Mouse (Mus musculus): ENCODE measurements around the gene Lcmt1. TPM values are rescaled to one million over a fixed set of nuclear protein-coding genes. Genes with fewer than 3 reads are reported as not detected.

The Lcmt1 gene
- polyA plus RNA-seq, 1 experiment from 2014 or later, result 85.3 TPM

DNA sequence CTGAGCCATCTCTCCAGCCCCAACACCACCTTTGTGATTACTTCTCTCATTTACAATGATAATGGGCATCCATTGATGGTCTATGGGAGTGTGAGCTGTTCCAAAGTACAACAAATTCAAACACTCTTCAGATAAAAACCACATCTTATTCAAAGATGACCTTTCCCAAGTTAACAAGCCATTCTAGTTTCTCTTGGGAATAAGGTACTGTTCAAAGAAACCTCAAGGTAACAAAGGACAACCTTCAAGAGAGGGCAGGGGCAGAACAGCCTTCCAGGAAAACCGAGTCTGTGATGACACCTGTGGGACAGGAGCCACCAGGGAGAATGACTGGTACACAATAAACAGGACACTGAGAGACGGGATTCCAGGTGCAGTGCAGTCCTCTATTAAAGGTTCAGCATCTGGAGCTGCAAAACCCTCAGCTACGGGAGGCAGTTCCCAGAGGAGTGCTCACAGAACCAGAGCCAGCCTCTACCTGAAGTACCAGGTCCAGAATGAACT lies 24.5 kb upstream of the Lcmt1 start:
- no peak overlapping the region for H3K4me3 ChIP-seq (replicated peaks)
- H3K27me3 ChIP-seq, result no peaks in the 10 kb centered on the region
- no peak for ATAC-seq
- no peaks in the 10 kb centered on the region for H3K9me3 ChIP-seq
- H3K9ac ChIP-seq (replicated peaks), result no peak overlapping the region
- peaks cover 42% of the 10 kb centered on the region for H3K4me1 ChIP-seq (replicated peaks)
- no peak overlapping the region for H3K4me2 ChIP-seq (replicated peaks)
- H3K36me3 ChIP-seq, result no peaks in the 10 kb centered on the region
- 84% methylated on average over 3 of the region's 3 CpGs for WGBS
- H3K27ac ChIP-seq, result no peak overlapping the region

DNA sequence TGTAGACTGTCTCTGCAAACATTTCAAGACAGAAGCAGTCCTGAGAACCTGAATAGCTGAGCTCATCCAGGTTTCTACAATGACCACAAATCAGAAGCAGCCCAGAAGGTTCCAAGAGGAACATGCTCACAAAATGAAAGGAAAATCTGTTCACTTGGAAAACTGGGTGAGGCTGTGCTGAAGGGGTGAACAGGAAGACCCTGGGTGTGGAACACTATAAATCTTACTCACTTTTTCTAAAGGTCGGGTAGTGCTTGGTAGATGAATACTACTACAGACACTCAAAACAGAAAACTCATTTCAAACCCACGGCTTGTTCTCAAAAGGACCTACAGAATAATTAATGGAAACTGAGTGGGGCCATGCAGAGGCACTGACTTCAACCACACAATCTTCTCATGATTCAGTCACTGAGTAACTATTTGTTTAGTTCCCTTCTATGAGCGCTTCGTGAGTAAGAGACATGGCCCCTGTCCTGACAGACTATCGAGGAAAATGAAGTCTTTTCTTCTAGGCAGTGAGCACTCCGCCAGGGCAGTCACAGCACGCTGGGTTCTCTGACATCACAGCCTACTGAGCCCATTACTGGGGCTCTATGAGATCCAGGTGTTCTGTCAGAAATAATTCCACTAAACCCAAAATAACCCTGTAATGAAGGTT lies 22.8 kb upstream of the Lcmt1 start:
- Histone ChIP-seq H3K4me3 (replicated peaks) (no peak overlapping the region), H3K4me2 (replicated peaks) (no peak overlapping the region), H3K4me1 (replicated peaks) (peaks cover 35% of the 10 kb centered on the region), H3K9me3 (no peaks in the 10 kb centered on the region), H3K9ac (replicated peaks) (no peak overlapping the region), H3K27ac (no peak overlapping the region), H3K27me3 (no peaks in the 10 kb centered on the region), H3K36me3 (no peaks in the 10 kb centered on the region)
- no peak for ATAC-seq
- 90% methylated on average over 7 of the region's 7 CpGs for WGBS

DNA sequence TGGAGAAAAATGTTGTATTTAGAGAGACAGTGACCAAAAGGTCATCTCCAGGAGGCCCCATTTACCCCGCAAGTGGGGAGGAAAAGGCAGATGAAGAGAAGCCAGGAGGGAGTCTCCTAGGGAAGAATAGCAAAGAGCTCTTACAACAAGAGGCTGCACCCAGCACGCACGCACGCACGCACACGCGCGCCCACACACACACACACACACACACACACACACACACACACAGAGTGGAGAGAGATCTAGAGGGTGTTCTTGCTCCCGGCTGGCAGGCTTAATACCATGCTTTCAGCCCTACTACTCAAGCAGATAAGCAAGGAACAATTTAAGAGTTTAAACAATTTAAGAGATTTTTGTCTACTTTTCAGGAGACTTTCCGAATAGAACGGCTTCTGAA lies 19.8 kb upstream of the Lcmt1 start:
- no peaks in the 10 kb centered on the region for H3K9me3 ChIP-seq
- WGBS, result 59% methylated on average over 11 of the region's 11 CpGs
- H3K27me3 ChIP-seq, result no peaks in the 10 kb centered on the region
- H3K36me3 ChIP-seq, result no peaks in the 10 kb centered on the region
- H3K4me3 ChIP-seq (replicated peaks), result no peak overlapping the region
- H3K27ac ChIP-seq, result no peak overlapping the region
- no peak for ATAC-seq
- no peak overlapping the region for H3K9ac ChIP-seq (replicated peaks)
- peaks cover 14% of the 10 kb centered on the region; the same call in 1 of the 2 replicates for H3K4me1 ChIP-seq (replicated peaks)
- H3K4me2 ChIP-seq (replicated peaks), result no peak overlapping the region

DNA sequence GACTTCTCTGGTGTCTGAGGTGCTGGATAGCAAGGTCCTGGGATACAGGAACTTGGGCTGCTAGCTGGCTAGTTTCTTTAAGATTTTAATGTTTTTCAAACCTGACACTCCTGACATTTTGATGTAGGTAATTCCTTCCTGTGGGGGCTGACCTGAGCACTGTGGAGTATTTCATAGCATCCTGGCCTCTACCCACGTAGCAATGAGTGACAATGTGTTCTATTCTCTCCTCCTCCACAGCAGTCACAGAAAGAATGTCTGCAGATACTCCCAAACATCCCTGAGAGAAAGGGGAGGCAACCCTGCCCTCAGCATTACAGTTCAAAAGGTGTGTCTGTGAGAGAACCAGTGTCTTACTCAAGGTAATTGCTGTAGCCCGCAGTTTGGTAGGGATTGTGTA lies 19.3 kb upstream of the Lcmt1 start:
- Histone ChIP-seq H3K27ac (no peak overlapping the region), H3K9me3 (no peaks in the 10 kb centered on the region), H3K4me3 (replicated peaks) (no peak overlapping the region), H3K4me2 (replicated peaks) (no peak overlapping the region), H3K9ac (replicated peaks) (no peak overlapping the region), H3K27me3 (no peaks in the 10 kb centered on the region), H3K36me3 (no peaks in the 10 kb centered on the region), H3K4me1 (replicated peaks) (peaks cover 14% of the 10 kb centered on the region; the same call in 1 of the 2 replicates)
- ATAC-seq, result no peak
- WGBS, result 81% methylated on average over 2 of the region's 2 CpGs

DNA sequence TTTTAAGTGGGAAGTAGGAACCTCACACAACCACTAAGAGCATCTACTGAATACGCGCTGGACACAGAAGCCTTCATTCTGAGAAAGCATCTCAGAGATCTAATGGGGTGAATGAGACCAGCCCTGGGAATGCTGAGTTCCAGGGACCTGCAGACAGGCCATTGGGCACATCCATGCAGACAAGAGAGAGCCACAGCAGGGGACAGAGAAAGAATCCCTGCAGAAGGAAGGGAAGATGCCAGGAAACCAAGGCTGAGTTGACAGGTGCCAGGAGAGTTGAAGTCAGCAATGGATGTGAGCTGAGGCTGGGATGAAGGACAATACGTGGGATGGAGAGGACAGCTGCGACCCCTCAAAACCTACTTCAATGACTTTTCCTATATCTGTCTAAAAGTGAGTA lies 16.5 kb upstream of the Lcmt1 start:
- WGBS, result 97% methylated on average over 4 of the region's 4 CpGs
- no peak overlapping the region for H3K4me3 ChIP-seq (replicated peaks)
- H3K4me2 ChIP-seq (replicated peaks), result no peak overlapping the region
- no peak overlapping the region for H3K9ac ChIP-seq (replicated peaks)
- H3K9me3 ChIP-seq, result no peaks in the 10 kb centered on the region
- H3K4me1 ChIP-seq (replicated peaks), result peaks cover 14% of the 10 kb centered on the region; the same call in 1 of the 2 replicates
- peaks cover 4% of the 10 kb centered on the region; the same call in 1 of the 2 replicates for H3K36me3 ChIP-seq
- no peak overlapping the region for H3K27ac ChIP-seq
- H3K27me3 ChIP-seq, result no peaks in the 10 kb centered on the region
- ATAC-seq, result no peak

DNA sequence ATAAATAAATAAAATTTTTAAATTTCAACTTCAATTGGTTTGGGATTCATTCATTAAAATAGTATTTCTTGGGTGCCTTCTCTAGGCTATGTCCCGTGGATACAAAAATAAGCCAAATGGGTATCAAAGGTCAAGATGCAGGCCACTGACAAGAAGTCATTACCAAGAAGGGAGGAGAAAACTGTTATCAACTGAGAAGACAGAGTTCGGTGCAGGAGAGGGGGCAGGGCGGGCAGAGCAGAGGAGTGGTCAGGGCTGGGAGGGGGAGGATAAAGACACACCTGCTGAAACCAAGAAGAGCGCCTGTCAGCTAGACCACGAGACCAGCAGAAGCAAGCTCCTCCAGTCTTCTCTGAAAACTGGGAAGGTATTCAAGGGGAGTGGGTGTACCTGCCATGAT lies 15.7 kb upstream of the Lcmt1 start:
- ATAC-seq, result no peak
- WGBS, result 90% methylated on average over 5 of the region's 5 CpGs
- Histone ChIP-seq H3K4me1 (replicated peaks) (peaks cover 12% of the 10 kb centered on the region; the same call in 1 of the 2 replicates), H3K27me3 (no peaks in the 10 kb centered on the region), H3K36me3 (peaks cover 4% of the 10 kb centered on the region; the same call in 1 of the 2 replicates), H3K9ac (replicated peaks) (no peak overlapping the region), H3K4me2 (replicated peaks) (no peak overlapping the region), H3K27ac (no peak overlapping the region), H3K9me3 (no peaks in the 10 kb centered on the region), H3K4me3 (replicated peaks) (no peak overlapping the region)

DNA sequence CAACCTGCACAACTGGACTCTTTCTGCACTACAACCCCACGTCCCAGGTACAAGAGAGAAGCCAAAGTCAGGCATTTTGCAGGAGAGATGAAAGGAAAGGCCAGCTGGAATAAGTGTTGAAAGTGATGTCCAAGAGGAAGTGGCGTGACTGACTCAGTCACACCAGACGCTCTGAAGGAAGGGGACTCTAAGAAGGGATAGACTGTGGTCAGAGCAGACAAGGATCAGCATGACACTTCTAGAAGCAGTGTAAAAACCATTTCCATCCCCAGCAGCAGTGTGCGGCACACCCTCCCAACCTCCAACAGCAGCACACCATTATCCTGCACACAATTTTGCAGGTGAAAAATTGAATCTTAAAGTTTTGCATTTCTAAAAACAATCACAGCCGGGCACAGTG lies 15.2 kb upstream of the Lcmt1 start:
- peaks cover 11% of the 10 kb centered on the region for H3K4me1 ChIP-seq (replicated peaks)
- H3K27ac ChIP-seq, result no peak overlapping the region
- no peak overlapping the region for H3K4me2 ChIP-seq (replicated peaks)
- H3K4me3 ChIP-seq (replicated peaks), result no peak overlapping the region
- ATAC-seq, result no peak
- H3K36me3 ChIP-seq, result peaks cover 4% of the 10 kb centered on the region; the same call in 1 of the 2 replicates
- WGBS, result 91% methylated on average over 5 of the region's 5 CpGs
- H3K9ac ChIP-seq (replicated peaks), result no peak overlapping the region
- no peaks in the 10 kb centered on the region for H3K9me3 ChIP-seq
- H3K27me3 ChIP-seq, result no peaks in the 10 kb centered on the region

DNA sequence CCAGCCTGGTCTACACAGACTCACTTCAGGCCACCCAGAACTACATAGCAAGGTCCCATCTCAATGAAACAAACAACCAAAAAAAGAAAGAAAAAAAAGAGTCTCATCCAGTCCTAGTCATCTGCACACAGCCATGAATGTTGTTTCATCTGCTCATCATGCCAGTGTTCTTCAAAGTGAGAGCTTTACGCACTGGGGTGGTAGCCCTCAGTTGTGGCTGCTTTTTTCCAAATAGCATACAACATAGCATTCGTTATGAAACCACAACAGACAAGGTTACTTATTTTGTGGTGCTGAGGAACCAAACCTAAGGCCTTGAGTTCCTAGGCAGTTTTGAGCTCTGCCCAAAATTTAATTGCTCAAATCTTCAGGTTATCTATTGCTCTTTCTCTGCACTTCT lies 14.7 kb upstream of the Lcmt1 start:
- peaks cover 9% of the 10 kb centered on the region for H3K4me1 ChIP-seq (replicated peaks)
- no peak overlapping the region for H3K4me3 ChIP-seq (replicated peaks)
- no peak for ATAC-seq
- H3K27me3 ChIP-seq, result no peaks in the 10 kb centered on the region
- H3K4me2 ChIP-seq (replicated peaks), result no peak overlapping the region
- no peaks in the 10 kb centered on the region for H3K9me3 ChIP-seq
- H3K36me3 ChIP-seq, result peaks cover 4% of the 10 kb centered on the region; the same call in 1 of the 2 replicates
- no peak overlapping the region for H3K27ac ChIP-seq
- WGBS, result 96% methylated on average over 2 of the region's 2 CpGs
- no peak overlapping the region for H3K9ac ChIP-seq (replicated peaks)

DNA sequence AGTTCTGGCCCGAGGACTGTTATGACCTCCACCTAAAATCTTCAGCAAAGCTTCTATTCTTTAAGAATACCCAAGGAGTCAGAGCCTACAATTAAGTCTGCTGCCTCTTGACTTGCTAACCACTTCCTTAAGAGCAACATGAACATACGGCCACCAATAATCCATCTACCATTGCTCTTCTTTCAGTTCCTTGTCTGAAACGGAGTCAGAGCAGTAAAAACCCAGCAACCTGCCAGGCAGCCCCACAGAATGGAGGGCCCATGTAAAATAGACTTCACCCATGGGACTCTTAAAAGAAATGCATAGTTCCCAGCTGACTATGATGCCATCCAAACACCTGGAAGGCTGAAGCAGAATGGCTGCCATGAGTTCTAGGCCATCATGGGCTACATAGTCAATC lies 13.4 kb upstream of the Lcmt1 start:
- WGBS, result 92% methylated on average over 3 of the region's 3 CpGs
- ATAC-seq, result no peak
- H3K9me3 ChIP-seq, result no peaks in the 10 kb centered on the region
- no peaks in the 10 kb centered on the region for H3K27me3 ChIP-seq
- peaks cover 5% of the 10 kb centered on the region for H3K4me1 ChIP-seq (replicated peaks)
- H3K9ac ChIP-seq (replicated peaks), result no peak overlapping the region
- H3K27ac ChIP-seq, result no peak overlapping the region
- H3K36me3 ChIP-seq, result peaks cover 6% of the 10 kb centered on the region; the same call in 1 of the 2 replicates
- no peak overlapping the region for H3K4me3 ChIP-seq (replicated peaks)
- no peak overlapping the region for H3K4me2 ChIP-seq (replicated peaks)

DNA sequence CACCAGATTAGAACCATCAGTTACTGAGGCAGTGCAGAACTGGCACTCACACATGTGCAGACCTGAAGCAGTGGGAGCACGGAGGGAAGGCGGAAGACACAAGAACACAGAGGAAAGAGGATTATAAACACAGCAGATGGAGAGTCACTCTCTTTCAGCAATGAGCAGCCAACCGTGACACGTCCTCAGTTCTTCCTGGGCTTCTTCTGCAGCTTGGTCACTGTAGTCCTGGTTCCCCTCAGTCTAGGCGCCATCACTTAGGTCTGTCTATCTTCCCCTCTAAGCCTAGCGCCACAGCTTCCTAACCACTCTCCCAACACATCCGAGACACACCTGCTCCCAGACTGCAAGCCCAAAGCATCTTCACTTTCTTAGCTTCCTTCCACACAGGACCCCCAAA lies 10.5 kb upstream of the Lcmt1 start:
- H3K9ac ChIP-seq (replicated peaks), result no peak overlapping the region
- H3K4me3 ChIP-seq (replicated peaks), result no peak overlapping the region
- H3K36me3 ChIP-seq, result peaks cover 6% of the 10 kb centered on the region; the same call in 1 of the 2 replicates
- peaks cover 5% of the 10 kb centered on the region for H3K4me1 ChIP-seq (replicated peaks)
- WGBS, result 41% methylated on average over 7 of the region's 7 CpGs
- no peaks in the 10 kb centered on the region for H3K9me3 ChIP-seq
- no peak for ATAC-seq
- no peaks in the 10 kb centered on the region for H3K27me3 ChIP-seq
- H3K27ac ChIP-seq, result no peak overlapping the region
- no peak overlapping the region for H3K4me2 ChIP-seq (replicated peaks)

DNA sequence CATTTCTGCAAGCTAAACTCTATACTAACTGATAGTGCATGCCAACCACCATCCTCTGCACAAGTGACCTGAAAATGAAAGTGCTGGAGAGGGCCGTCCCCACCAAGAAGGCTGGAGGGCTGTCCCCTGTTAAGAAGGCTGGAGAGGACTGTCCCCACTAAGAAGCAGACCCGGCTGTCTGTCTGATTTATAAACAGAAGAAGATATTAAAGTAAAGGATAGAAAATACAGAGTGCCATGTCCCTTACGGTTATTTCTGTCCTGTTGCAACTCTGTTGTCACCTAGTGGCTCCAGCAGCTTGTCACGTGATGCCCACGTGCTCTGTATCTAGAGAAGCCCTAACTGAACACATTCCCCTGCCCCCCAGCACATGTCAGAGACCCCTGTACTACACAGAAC lies 9.4 kb upstream of the Lcmt1 start:
- Histone ChIP-seq H3K4me3 (replicated peaks) (no peak overlapping the region), H3K4me2 (replicated peaks) (no peak overlapping the region), H3K36me3 (peaks cover 9% of the 10 kb centered on the region; the same call in 1 of the 2 replicates), H3K9me3 (no peaks in the 10 kb centered on the region), H3K9ac (replicated peaks) (no peak overlapping the region), H3K27me3 (no peaks in the 10 kb centered on the region), H3K4me1 (replicated peaks) (peaks cover 13% of the 10 kb centered on the region), H3K27ac (no peak overlapping the region)
- WGBS, result 85% methylated on average over 5 of the region's 5 CpGs
- no peak for ATAC-seq

DNA sequence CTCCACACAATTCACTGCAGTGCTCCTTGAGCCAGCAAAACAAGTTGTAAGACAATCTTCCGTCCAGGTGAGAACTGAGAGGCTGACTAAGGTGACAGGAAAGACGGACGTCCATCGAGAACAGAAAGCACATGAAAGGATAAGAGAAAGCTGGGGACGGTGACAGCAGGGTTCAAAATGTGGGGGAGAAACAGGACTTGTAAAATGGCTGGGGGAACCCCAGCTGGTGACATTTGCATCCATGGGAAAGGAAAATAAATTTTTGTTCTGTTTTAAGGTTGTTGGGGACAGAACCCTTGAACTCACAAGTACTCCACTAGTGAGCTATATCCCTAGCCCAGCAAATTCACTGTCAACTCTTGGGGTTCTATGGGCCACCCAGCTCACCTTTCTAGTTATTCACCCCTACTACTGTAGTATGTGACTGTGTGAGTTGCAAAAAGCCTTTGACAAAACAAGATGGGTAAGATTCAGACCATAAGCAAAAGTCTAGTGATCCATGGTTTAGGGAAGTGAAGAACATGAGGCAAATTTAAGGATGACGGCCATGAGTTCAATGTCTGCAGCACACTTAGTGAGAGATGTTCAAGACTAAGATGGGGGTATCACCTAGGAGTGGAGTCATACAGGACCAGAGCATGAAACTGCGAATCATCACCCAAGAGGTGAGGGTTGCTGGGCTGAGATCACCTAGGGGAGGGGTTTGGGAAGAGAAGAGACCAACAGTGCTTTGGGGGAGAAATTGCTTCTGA lies 8.2 kb upstream of the Lcmt1 start:
- 94% methylated on average over 7 of the region's 7 CpGs for WGBS

More for the DNA sequence above, 8.2 kb upstream of the Lcmt1 start:
- Histone ChIP-seq H3K9me3 (no peaks in the 10 kb centered on the region), H3K4me2 (replicated peaks) (no peak overlapping the region), H3K4me1 (replicated peaks) (peaks cover 20% of the 10 kb centered on the region), H3K27me3 (no peaks in the 10 kb centered on the region), H3K27ac (no peak overlapping the region), H3K9ac (replicated peaks) (no peak overlapping the region), H3K4me3 (replicated peaks) (no peak overlapping the region), H3K36me3 (peaks cover 9% of the 10 kb centered on the region; the same call in 1 of the 2 replicates)
- no peak for ATAC-seq
